Mouse (Mus musculus): Measurements from ENCODE around the gene Ank. TPM values are rescaled to one million over a fixed set of nuclear protein-coding genes. Genes with fewer than 3 reads are reported as not detected.

Gene Ank
- total RNA-seq (2014; rRNA removed) (24.1 and 28.4 TPM in 2 replicates), polyA plus RNA-seq (2015; fragmentation: Nextera tagmentation; extraction: Ambion mirVana) (15.7 and 15.8 TPM in 2 replicates)

DNA sequence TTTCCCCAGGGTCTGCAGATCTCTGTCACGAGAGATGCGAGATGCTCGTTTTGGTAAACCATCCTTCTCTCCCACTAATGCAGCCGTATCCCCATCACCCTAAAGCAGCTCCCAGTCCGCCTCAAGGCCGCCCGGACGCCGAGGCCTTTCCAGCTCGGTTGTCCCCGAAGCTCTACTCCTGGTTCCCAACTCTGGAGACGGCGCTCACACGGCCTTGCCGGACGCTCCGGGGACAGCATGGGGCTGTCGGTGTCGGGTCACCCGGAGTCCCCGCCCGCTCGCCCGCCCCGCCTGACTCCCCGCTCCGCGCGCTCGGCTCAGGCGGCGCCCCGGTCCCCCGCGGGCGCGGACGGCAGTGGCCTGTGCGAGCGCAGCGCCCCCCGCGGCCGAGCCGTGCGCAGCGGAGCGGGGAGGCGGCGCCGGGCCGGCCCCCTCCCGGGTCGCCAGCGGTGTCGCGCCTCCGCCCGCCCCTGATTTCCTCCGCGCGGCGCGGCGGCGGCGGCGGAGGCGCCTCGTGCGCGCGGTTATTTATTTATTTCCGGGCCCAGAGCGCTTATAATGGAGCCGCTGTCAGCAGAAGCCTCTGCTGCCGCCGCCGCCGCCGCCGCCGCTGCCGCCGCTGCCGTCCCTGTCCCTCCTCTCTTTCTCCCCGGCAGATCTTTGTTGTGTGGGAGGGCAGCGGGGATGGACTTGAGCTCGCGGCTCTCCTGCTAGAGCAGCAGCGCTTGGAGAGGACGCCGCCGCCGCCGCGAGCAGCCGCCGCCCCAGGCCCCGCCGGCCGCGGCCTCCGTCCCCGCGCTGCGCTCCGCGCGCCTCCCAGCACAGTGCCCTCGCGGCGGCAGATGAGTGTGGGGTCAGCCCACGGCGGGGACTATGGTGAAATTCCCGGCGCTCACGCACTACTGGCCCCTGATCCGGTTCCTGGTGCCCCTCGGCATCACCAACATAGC, at the start of gene Ank:
Gene Ank, plus strand, starts transcription at position 547 of the 950 bp plus-strand sequence.
- Histone ChIP-seq H3K9ac (replicated peaks; ENCODE audit: low read length, poor library complexity, severe bottlenecking) (peak within 1 kb of the TSS; percentile 81), H3K36me3 (ENCODE audit: insufficient read depth, low read length) (no peaks in the 10 kb centered on the region), H3K4me2 (ENCODE audit: low read depth, low read length, poor library complexity, severe bottlenecking) (peak within 1 kb of the TSS; percentile 67), H3K4me3 (ENCODE audit: low read depth, low read length) (peak within 1 kb of the TSS; percentile 81), H3K4me1 (ENCODE audit: insufficient read depth, low read length) (peaks cover 8% of the 10 kb centered on the region; the same call in 1 of the 2 replicates), H3K27me3 (ENCODE audit: insufficient read depth, low read length) (no peaks in the 10 kb centered on the region), H3K9me3 (ENCODE audit: low read length) (no peaks in the 10 kb centered on the region), H3K27ac (ENCODE audit: low read depth, low read length) (peak within 1 kb of the TSS; percentile 83)
- WGBS = under 1% methylated on average over 84 of the region's 120 CpGs
- peak; percentile 91 for ATAC-seq (ENCODE audit: low FRiP score)
- peak; percentile 15; the same call in 1 of the 2 replicates for TF ChIP-seq CTCF (IDR thresholded peaks at IDR 0.05)
- DNase-seq (ENCODE audit: low spot score) = peak; percentile 87

GRCm38 (mm10) chr15:27418566-27419331, 47.7 kb upstream of the Ank start:
- no peaks in the 10 kb centered on the region for H3K9me3 ChIP-seq (ENCODE audit: low read length)
- H3K9ac ChIP-seq (replicated peaks; ENCODE audit: low read length, poor library complexity, severe bottlenecking) = no peak overlapping the region
- no peak for TF ChIP-seq CTCF (IDR thresholded peaks at IDR 0.05)
- no peak for ATAC-seq (ENCODE audit: low FRiP score)
- H3K36me3 ChIP-seq (ENCODE audit: insufficient read depth, low read length) = no peaks in the 10 kb centered on the region
- H3K4me1 ChIP-seq (ENCODE audit: insufficient read depth, low read length) = no peaks in the 10 kb centered on the region
- DNase-seq (ENCODE audit: low spot score) = no peak
- H3K4me2 ChIP-seq (ENCODE audit: low read depth, low read length, poor library complexity, severe bottlenecking) = no peak overlapping the region
- no peak overlapping the region for H3K27ac ChIP-seq (ENCODE audit: low read depth, low read length)
- H3K4me3 ChIP-seq (ENCODE audit: low read depth, low read length) = no peak overlapping the region
- H3K27me3 ChIP-seq (ENCODE audit: insufficient read depth, low read length) = no peaks in the 10 kb centered on the region
- WGBS = 87% methylated on average over 3 of the region's 3 CpGs

GRCm38 (mm10) chr15:27421531-27421930, 44.9 kb upstream of the Ank start:
- TF ChIP-seq CTCF (IDR thresholded peaks at IDR 0.05) = no peak
- WGBS = 90% methylated on average over 6 of the region's 6 CpGs
- Histone ChIP-seq H3K9me3 (ENCODE audit: low read length) (no peaks in the 10 kb centered on the region), H3K4me2 (ENCODE audit: low read depth, low read length, poor library complexity, severe bottlenecking) (no peak overlapping the region), H3K4me3 (ENCODE audit: low read depth, low read length) (no peak overlapping the region), H3K27me3 (ENCODE audit: insufficient read depth, low read length) (no peaks in the 10 kb centered on the region), H3K27ac (ENCODE audit: low read depth, low read length) (no peak overlapping the region), H3K9ac (replicated peaks; ENCODE audit: low read length, poor library complexity, severe bottlenecking) (no peak overlapping the region), H3K4me1 (ENCODE audit: insufficient read depth, low read length) (no peaks in the 10 kb centered on the region), H3K36me3 (ENCODE audit: insufficient read depth, low read length) (no peaks in the 10 kb centered on the region)
- DNase-seq (ENCODE audit: low spot score) (no peak), ATAC-seq (ENCODE audit: low FRiP score) (no peak)

DNA sequence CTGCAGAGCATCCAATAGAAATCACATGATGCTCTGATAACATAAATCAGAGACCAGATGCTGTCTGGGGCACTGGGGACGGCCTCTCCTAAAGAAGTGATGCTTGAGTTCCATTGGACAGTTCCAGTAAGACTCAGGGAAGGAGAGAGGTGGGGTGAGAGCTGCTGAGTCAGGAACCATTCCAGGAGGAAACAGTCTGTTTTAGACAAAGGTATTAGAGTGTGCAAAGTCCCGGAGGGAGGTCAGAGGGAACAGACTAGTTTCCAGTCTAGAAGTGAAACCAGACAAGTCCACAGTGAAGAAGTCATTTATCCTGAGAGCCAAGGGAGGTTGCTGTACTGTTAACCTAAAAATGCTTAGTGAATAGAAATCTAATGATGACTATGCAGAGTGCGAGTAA, 38.9 kb upstream of the Ank start:
- 86% methylated on average over 3 of the region's 3 CpGs for WGBS
- H3K27ac ChIP-seq (ENCODE audit: low read depth, low read length) = no peak overlapping the region
- no peak overlapping the region for H3K9ac ChIP-seq (replicated peaks; ENCODE audit: low read length, poor library complexity, severe bottlenecking)
- TF ChIP-seq CTCF (IDR thresholded peaks at IDR 0.05) = no peak
- no peaks in the 10 kb centered on the region for H3K36me3 ChIP-seq (ENCODE audit: insufficient read depth, low read length)
- H3K27me3 ChIP-seq (ENCODE audit: insufficient read depth, low read length) = no peaks in the 10 kb centered on the region
- no peak overlapping the region for H3K4me3 ChIP-seq (ENCODE audit: low read depth, low read length)
- ATAC-seq (ENCODE audit: low FRiP score) = no peak
- H3K4me2 ChIP-seq (ENCODE audit: low read depth, low read length, poor library complexity, severe bottlenecking) = no peak overlapping the region
- H3K4me1 ChIP-seq (ENCODE audit: insufficient read depth, low read length) = no peaks in the 10 kb centered on the region
- no peak for DNase-seq (ENCODE audit: low spot score)
- H3K9me3 ChIP-seq (ENCODE audit: low read length) = no peaks in the 10 kb centered on the region

GRCm38 (mm10) chr15:27430241-27430640, 36.2 kb upstream of the Ank start:
- Histone ChIP-seq H3K9ac (replicated peaks; ENCODE audit: low read length, poor library complexity, severe bottlenecking) (no peak overlapping the region), H3K4me3 (ENCODE audit: low read depth, low read length) (no peak overlapping the region), H3K9me3 (ENCODE audit: low read length) (no peaks in the 10 kb centered on the region), H3K27me3 (ENCODE audit: insufficient read depth, low read length) (no peaks in the 10 kb centered on the region), H3K4me1 (ENCODE audit: insufficient read depth, low read length) (no peaks in the 10 kb centered on the region), H3K36me3 (ENCODE audit: insufficient read depth, low read length) (no peaks in the 10 kb centered on the region), H3K27ac (ENCODE audit: low read depth, low read length) (no peak overlapping the region), H3K4me2 (ENCODE audit: low read depth, low read length, poor library complexity, severe bottlenecking) (no peak overlapping the region)
- TF ChIP-seq CTCF (IDR thresholded peaks at IDR 0.05) = no peak
- WGBS = 83% methylated on average over 1 of the region's 1 CpGs
- DNase-seq (ENCODE audit: low spot score) (no peak), ATAC-seq (ENCODE audit: low FRiP score) (no peak)
